Mouse (Mus musculus): Measurements from ENCODE around the gene Gm19402. TPM values are rescaled to one million over a fixed set of nuclear protein-coding genes. Genes with fewer than 3 reads are reported as not detected.
A peak's percentile ranks its signal among the peaks of the same experiment; 100 is the strongest.

Gene Gm19402
- total RNA-seq, 2 experiments from 2014 or later = not detected

- intact Hi-C loops (cut with DNase I) = no loop called here
- DNase-seq (ENCODE audit: low spot score in 2 of 2) = no peak
Observed at GRCm38 (mm10) chr10:77670710-77671109, 19.8 kb downstream of the Gm19402 start.

- peak in 1 of 2 experiments; percentile 79 for DNase-seq (ENCODE audit: low spot score in 2 of 2)
- intact Hi-C loops (cut with DNase I) = no loop called here
Observed at GRCm38 (mm10) chr10:77667402-77667801, 23.2 kb downstream of the Gm19402 start.

- intact Hi-C loops (cut with DNase I) = no loop called here
- DNase-seq (ENCODE audit: low spot score in 2 of 2) = no peak
Observed at GRCm38 (mm10) chr10:77666342-77666741, 24.2 kb downstream of the Gm19402 start.

- DNase-seq (ENCODE audit: low spot score in 2 of 2) = no peak
- intact Hi-C loops (cut with DNase I) = no loop called here
Observed at GRCm38 (mm10) chr10:77663949-77664665, 26.4 kb downstream of the Gm19402 start.

GRCm38 (mm10) chr10:77658286-77658994 lies 32.1 kb downstream of the Gm19402 start:
- intact Hi-C loops (cut with DNase I) = no loop called here
- no peak for DNase-seq (ENCODE audit: low spot score in 2 of 2)

GRCm38 (mm10) chr10:77652046-77652445 lies 38.5 kb downstream of the Gm19402 start:
- intact Hi-C loops (cut with DNase I) = no loop called here
- peak in 1 of 2 experiments; percentile 11 for DNase-seq (ENCODE audit: low spot score in 2 of 2)

GRCm38 (mm10) chr10:77647901-77648300 lies 42.7 kb downstream of the Gm19402 start:
- intact Hi-C loops (cut with DNase I) = no loop called here
- DNase-seq (ENCODE audit: low spot score in 2 of 2) = no peak

- intact Hi-C loops (cut with DNase I) = no loop called here
- DNase-seq (ENCODE audit: low spot score in 2 of 2) = no peak
Observed at GRCm38 (mm10) chr10:77647461-77647860, 43.1 kb downstream of the Gm19402 start.

GRCm38 (mm10) chr10:77645571-77645970 lies 45.0 kb downstream of the Gm19402 start:
- intact Hi-C loops (cut with DNase I) = no loop called here
- DNase-seq (ENCODE audit: low spot score in 2 of 2) = no peak

- no peak for DNase-seq (ENCODE audit: low spot score in 2 of 2)
- intact Hi-C loops (cut with DNase I) = no loop called here
Observed at GRCm38 (mm10) chr10:77643160-77643559, 47.4 kb downstream of the Gm19402 start.

Small RNAs within 50 kb of the gene (microRNA-seq; reads per million reads assigned to microRNA genes)
- 25.5 to 35.4 reads per million in 2 experiments for gene Mir1930

Other genes starting within 250 kb of the Gm19402 start
- 10 to 100 TPM; 34.2 to 36.0 TPM for gene Fam207a, start 175.0 kb downstream of the Gm19402 start, total RNA-seq (2021)
- gene Itgb2, start 160.5 kb downstream of the Gm19402 start, total RNA-seq (2021) = 1 to 10 TPM; 2.9 to 3.6 TPM
- 10 to 100 TPM; 71.0 to 87.6 TPM for gene Pttg1ip, start 109.0 kb downstream of the Gm19402 start, total RNA-seq (2021)
- gene Sumo3, start 84.7 kb downstream of the Gm19402 start, total RNA-seq (2021) = 100 to 1,000 TPM; 133 to 140 TPM
- gene Gm49325, start 84.6 kb downstream of the Gm19402 start, total RNA-seq (2021) = 10 to 100 TPM; 14.2 to 16.3 TPM
- gene Ube2g2, start 68.5 kb downstream of the Gm19402 start, total RNA-seq (2021) = 10 to 100 TPM; 43.7 to 51.3 TPM
- under 1 TPM in 1 of 2 experiments, not detected in 1; 0.14 TPM for gene Tspear, start 4.2 kb downstream of the Gm19402 start, total RNA-seq (2021)
- not detected for gene Gm9508, start 6.5 kb upstream of the Gm19402 start, total RNA-seq (2021)
- gene Gm10272, start 15.9 kb upstream of the Gm19402 start, total RNA-seq (2021) = not detected
- not detected for gene Gm10024, start 20.7 kb upstream of the Gm19402 start, total RNA-seq (2021)
- not detected for gene Gm10142, start 25.1 kb upstream of the Gm19402 start, total RNA-seq (2021)
- gene Krtap12-1, start 29.8 kb upstream of the Gm19402 start, total RNA-seq (2021) = not detected
- gene Gm10100, start 35.7 kb upstream of the Gm19402 start, total RNA-seq (2021) = not detected
- gene Gm18596, start 51.9 kb upstream of the Gm19402 start, total RNA-seq (2021) = not detected
- gene Gm9736, start 60.6 kb upstream of the Gm19402 start, total RNA-seq (2021) = not detected
- not detected for gene Gm3233, start 68.9 kb upstream of the Gm19402 start, total RNA-seq (2021)
- not detected for gene Gm3238, start 80.6 kb upstream of the Gm19402 start, total RNA-seq (2021)
- gene Gm7138, start 86.2 kb upstream of the Gm19402 start, total RNA-seq (2021) = not detected
- gene Gm3250, start 91.8 kb upstream of the Gm19402 start, total RNA-seq (2021) = not detected
- gene Gm7137, start 97.4 kb upstream of the Gm19402 start, total RNA-seq (2021) = not detected
- gene Gm9639, start 104.3 kb upstream of the Gm19402 start, total RNA-seq (2021) = not detected
- gene Gm19668, start 108.4 kb upstream of the Gm19402 start, total RNA-seq (2021) = not detected
- gene Gm9507, start 121.1 kb upstream of the Gm19402 start, total RNA-seq (2021) = not detected
- gene Gm2696, start 123.9 kb upstream of the Gm19402 start, total RNA-seq (2021) = not detected
- not detected for gene Krtap10-4, start 136.3 kb upstream of the Gm19402 start, total RNA-seq (2021)
- not detected for gene Krtap10-10, start 145.2 kb upstream of the Gm19402 start, total RNA-seq (2021)
- gene Gm36176, start 156.0 kb upstream of the Gm19402 start, total RNA-seq (2021) = not detected
- not detected for gene Gm10318, start 162.1 kb upstream of the Gm19402 start, total RNA-seq (2021)
- gene Gm3285, start 171.2 kb upstream of the Gm19402 start, total RNA-seq (2021) = not detected
- gene Lrrc3, start 211.8 kb upstream of the Gm19402 start, total RNA-seq (2021) = 10 to 100 TPM; 13.2 to 13.6 TPM

Measured in left cerebral cortex, postnatal 25 days (tissue).